Mouse (Mus musculus) stomach, postnatal 0 days (tissue): ENCODE measurements around the gene Zfp362.

Experiments
- CTCF ChIP-seq: IDR thresholded peaks from 2 replicates; pipeline ENCODE4 v1.5.1; 2016; ENCODE audit warnings: antibody characterized with exemption, low read depth, mild to moderate bottlenecking, moderate library complexity
- EP300 ChIP-seq: optimal IDR thresholded peaks from 2 replicates; pipeline ENCODE3; 2016; ENCODE audit warnings: antibody characterized with exemption

GRCm38 (mm10) chr4:128839811-128840738, 34.2 kb upstream of the Zfp362 start:
- TF ChIP-seq CTCF (peak; percentile 20; the same call in 1 of the 2 replicates), EP300 (no peak)
